In the genomic region with DNA sequence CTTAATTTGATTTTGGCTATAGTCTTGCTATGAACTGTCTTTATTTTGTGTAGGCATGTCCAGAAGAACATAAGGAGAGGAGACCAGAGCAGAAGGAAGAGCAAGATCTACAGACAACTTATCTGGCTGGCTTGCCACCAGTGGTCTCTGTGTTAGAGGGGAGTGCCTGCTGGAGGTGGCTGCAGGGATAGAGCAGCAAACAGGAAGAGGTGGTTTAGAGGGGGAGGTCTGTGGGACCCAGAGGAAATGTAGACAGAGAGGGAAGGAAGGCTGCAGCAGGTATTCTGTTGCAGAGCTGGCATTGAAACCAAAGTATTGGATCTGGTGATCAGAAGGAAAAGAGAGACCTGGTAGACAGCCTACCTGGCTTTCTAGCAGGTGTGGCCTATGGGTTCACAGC, we compare ENCODE assay signal across 29 mouse cellular contexts.
"Had no signal": no experiment of that assay in that cellular context is flagged by ENCODE, and none has a peak within 500 bp of the region (broad histone marks: within the 10 kb centered on the region; RNA-seq: fewer than 3 reads in every experiment).

No protein-coding gene starts in this region.

- ATAC-seq: hindbrain, embryonic 16.5 days; inflammation-experienced regulatory T-cells, adult 6 months; intestine, embryonic 15.5 days; intestine, postnatal 0 days; liver, embryonic 12.5 days had no signal

- H3K9ac ChIP-seq: heart, embryonic 13.5 days; heart, embryonic 15.5 days; hindbrain, embryonic 12.5 days; hindbrain, embryonic 14.5 days; intestine, embryonic 15.5 days; limb, embryonic 12.5 days; liver, embryonic 12.5 days; liver, embryonic 14.5 days had no signal

- H3K9me3 ChIP-seq: heart, embryonic 13.5 days; heart, embryonic 15.5 days; hindbrain, embryonic 10.5 days; hindbrain, embryonic 12.5 days; intestine, embryonic 15.5 days; limb, embryonic 10.5 days; limb, embryonic 12.5 days; liver, embryonic 12.5 days had no signal

- H3K4me2 ChIP-seq: heart, embryonic 11.5 days; heart, embryonic 13.5 days; heart, embryonic 15.5 days; hindbrain, embryonic 12.5 days; hindbrain, embryonic 14.5 days; intestine, embryonic 15.5 days; limb, embryonic 12.5 days; liver, embryonic 12.5 days had no signal

- H3K27ac ChIP-seq: gastrocnemius, adult 2 months; heart, adult 2 months; heart, embryonic 13.5 days; heart, embryonic 15.5 days; hindbrain, embryonic 10.5 days; hindbrain, embryonic 12.5 days; hindbrain, embryonic 14.5 days; intestine, embryonic 15.5 days; layer of hippocampus, adult 2 months; left cerebral cortex, adult 2 months; limb, embryonic 10.5 days; limb, embryonic 12.5 days; liver, embryonic 12.5 days; liver, embryonic 14.5 days had no signal

- DNase-seq: gastrocnemius, adult 2 months; gastrocnemius, postnatal 10 days; gastrocnemius, postnatal 25 days; heart, adult 11 months; heart, adult 2 months; heart, postnatal 14 days; heart, postnatal 36 days; kidney, adult 18-20 months; kidney, adult 8-10 months; kidney, postnatal 10 days; kidney, postnatal 25 days; kidney, postnatal 4 days; liver had no signal

- H3K4me3 ChIP-seq: gastrocnemius, adult 2 months; heart, adult 2 months; heart, embryonic 13.5 days; heart, embryonic 15.5 days; hindbrain, embryonic 10.5 days; hindbrain, embryonic 12.5 days; intestine, embryonic 15.5 days; layer of hippocampus, adult 2 months; left cerebral cortex, adult 2 months; limb, embryonic 10.5 days; limb, embryonic 12.5 days; liver, embryonic 12.5 days had no signal

- H3K36me3 ChIP-seq: heart, embryonic 13.5 days; heart, embryonic 15.5 days; hindbrain, embryonic 10.5 days; hindbrain, embryonic 12.5 days; intestine, embryonic 15.5 days; limb, embryonic 10.5 days; limb, embryonic 12.5 days; liver, embryonic 12.5 days had no signal

- H3K4me1 ChIP-seq: heart, embryonic 13.5 days; heart, embryonic 15.5 days; hindbrain, embryonic 10.5 days; hindbrain, embryonic 12.5 days; intestine, embryonic 15.5 days; limb, embryonic 12.5 days; liver, embryonic 12.5 days had no signal

- H3K27me3 ChIP-seq: heart, embryonic 13.5 days; heart, embryonic 15.5 days; hindbrain, embryonic 12.5 days; intestine, embryonic 15.5 days; limb, embryonic 12.5 days; liver, embryonic 12.5 days had no signal
